Mouse (Mus musculus) heart, embryonic 15.5 days (tissue): Measurements from ENCODE around the gene Kat2a. TPM values are rescaled to one million over a fixed set of nuclear protein-coding genes. Genes with fewer than 3 reads are reported as not detected.

ENCODE experiments used
- ATAC-seq: fragments of 200-750 bp; cut with Nextera tagmentation; replicated peaks from 2 replicates; pipeline ENCODE4 v1.8.0; 2017; ENCODE audit warnings: low read depth, moderate TSS enrichment; ENCODE audit not compliant: insufficient number of reproducible peaks, insufficient read depth, low FRiP score
- H3K27ac ChIP-seq: fragments of 300-500 bp; sonication (generic); 2 replicates; pipeline ENCODE4 v1.5.1; 2015; ENCODE audit warnings: mild to moderate bottlenecking, inconsistent platforms
- H3K27me3 ChIP-seq: fragments of 300-500 bp; sonication (generic); 2 replicates; pipeline ENCODE4 v1.6.1; 2015; ENCODE audit warnings: inconsistent platforms
- H3K36me3 ChIP-seq: fragments of 300-500 bp; sonication (generic); 2 replicates; pipeline ENCODE4 v1.6.1; 2015; ENCODE audit warnings: mild to moderate bottlenecking, inconsistent platforms
- H3K4me1 ChIP-seq: fragments of 300-500 bp; sonication (generic); replicated peaks from 2 replicates; pipeline ENCODE4 v1.6.1; 2015; ENCODE audit warnings: inconsistent platforms
- H3K4me2 ChIP-seq: fragments of 300-500 bp; sonication (generic); 2 replicates; pipeline ENCODE4 v1.6.1; 2015; ENCODE audit warnings: inconsistent platforms, mild to moderate bottlenecking, moderate library complexity
- H3K4me3 ChIP-seq: fragments of 300-500 bp; sonication (generic); 2 replicates; pipeline ENCODE4 v1.5.1; 2015; ENCODE audit warnings: mild to moderate bottlenecking, inconsistent platforms
- H3K9ac ChIP-seq: fragments of 300-500 bp; sonication (generic); 2 replicates; pipeline ENCODE4 v1.6.1; 2015; ENCODE audit warnings: mild to moderate bottlenecking, inconsistent platforms
- H3K9me3 ChIP-seq: fragments of 300-500 bp; sonication (generic); replicated peaks from 2 replicates; pipeline ENCODE4 v1.6.1; 2016; ENCODE audit warnings: inconsistent platforms
- WGBS: fragments of 180-500 bp; shearing (Covaris S2); methylation state at CpG from one replicate; pipeline ENCODE4 v1.1.7; 2015; ENCODE audit warnings: mixed read lengths; 5-methylcytosine and 5-hydroxymethylcytosine counted together
- polyA plus RNA-seq: library from polyadenylated mRNA; unstranded; fragments of >200 nt; fragmentation: Nextera tagmentation; extraction: Ambion mirVana; gene quantifications from 2 replicates; pipeline ENCODE4 v1.2.1, GENCODE M21; 2015

Kat2a gene
- polyA plus RNA-seq, 1 experiment from 2014 or later: 26.5 TPM

GRCm38 (mm10) chr11:100709201-100709810 lies 3.0 kb downstream of the Kat2a start:
- Histone ChIP-seq H3K4me3 (no peak overlapping the region), H3K27me3 (no peaks in the 10 kb centered on the region), H3K9me3 (no peaks in the 10 kb centered on the region), H3K4me2 (no peak overlapping the region), H3K36me3 (peaks cover 60% of the 10 kb centered on the region), H3K4me1 (peaks cover 31% of the 10 kb centered on the region), H3K27ac (no peak overlapping the region), H3K9ac (no peak overlapping the region)
- 90% methylated on average over 9 of the region's 9 CpGs for WGBS
- ATAC-seq: no peak

GRCm38 (mm10) chr11:100705095-100705747 lies 7.0 kb downstream of the Kat2a start:
- H3K27ac ChIP-seq: no peak overlapping the region
- H3K27me3 ChIP-seq: no peaks in the 10 kb centered on the region; the same call in 1 of the 2 replicates
- ATAC-seq: no peak
- no peak overlapping the region for H3K4me2 ChIP-seq
- no peak overlapping the region for H3K9ac ChIP-seq
- H3K4me3 ChIP-seq: no peak overlapping the region
- H3K4me1 ChIP-seq: peaks cover 21% of the 10 kb centered on the region
- 90% methylated on average over 23 of the region's 23 CpGs for WGBS
- H3K36me3 ChIP-seq: peaks cover 53% of the 10 kb centered on the region
- no peaks in the 10 kb centered on the region for H3K9me3 ChIP-seq

GRCm38 (mm10) chr11:100703851-100704531 lies 8.3 kb downstream of the Kat2a start, which contains the start of gene Dhx58:
Gene Dhx58 (minus strand): TSS chr11:100704271.
- Histone ChIP-seq H3K36me3 (peaks cover 41% of the 10 kb centered on the region), H3K4me2 (peak within 1 kb of the TSS; percentile 44), H3K9me3 (no peaks in the 10 kb centered on the region), H3K9ac (no peak within 1 kb of the TSS), H3K4me3 (no peak within 1 kb of the TSS), H3K4me1 (peaks cover 21% of the 10 kb centered on the region), H3K27ac (no peak within 1 kb of the TSS), H3K27me3 (no peaks in the 10 kb centered on the region; the same call in 1 of the 2 replicates)
- no peak for ATAC-seq
- WGBS: 65% methylated on average over 7 of the region's 7 CpGs

- no peak overlapping the region for H3K27ac ChIP-seq
- H3K27me3 ChIP-seq: no peaks in the 10 kb centered on the region; the same call in 1 of the 2 replicates
- peaks cover 35% of the 10 kb centered on the region for H3K36me3 ChIP-seq
- no peaks in the 10 kb centered on the region for H3K9me3 ChIP-seq
- H3K9ac ChIP-seq: no peak overlapping the region
- H3K4me1 ChIP-seq: peaks cover 21% of the 10 kb centered on the region
- peak overlapping the region; percentile 44 for H3K4me2 ChIP-seq
- no peak for ATAC-seq
- no peak overlapping the region for H3K4me3 ChIP-seq
- 62% methylated on average over 11 of the region's 11 CpGs for WGBS
These were observed 8.9 kb downstream of the Kat2a start for GRCm38 (mm10) chr11:100703366-100703765.

- H3K9ac ChIP-seq: no peak overlapping the region
These were observed 9.4 kb downstream of the Kat2a start for GRCm38 (mm10) chr11:100702906-100703305.

GRCm38 (mm10) chr11:100702081-100702851 lies 10.0 kb downstream of the Kat2a start:
- H3K27me3 ChIP-seq: no peaks in the 10 kb centered on the region; the same call in 1 of the 2 replicates
- peaks cover 21% of the 10 kb centered on the region for H3K4me1 ChIP-seq
- no peaks in the 10 kb centered on the region for H3K9me3 ChIP-seq
- H3K4me2 ChIP-seq: peak overlapping the region; percentile 44
- WGBS: 35% methylated on average over 19 of the region's 19 CpGs
- no peak overlapping the region for H3K27ac ChIP-seq
- no peak for ATAC-seq
- peaks cover 24% of the 10 kb centered on the region for H3K36me3 ChIP-seq
- H3K4me3 ChIP-seq: peak overlapping the region; percentile 24
- H3K9ac ChIP-seq: no peak overlapping the region

More at GRCm38 (mm10) chr11:100702906-100703305, 9.4 kb downstream of the Kat2a start:
- Histone ChIP-seq H3K27me3 (no peaks in the 10 kb centered on the region; the same call in 1 of the 2 replicates), H3K9me3 (no peaks in the 10 kb centered on the region), H3K36me3 (peaks cover 31% of the 10 kb centered on the region), H3K4me2 (peak overlapping the region; percentile 44), H3K27ac (no peak overlapping the region), H3K4me3 (peak overlapping the region; percentile 24), H3K4me1 (peaks cover 21% of the 10 kb centered on the region)
- no peak for ATAC-seq
- WGBS: 43% methylated on average over 7 of the region's 7 CpGs

GRCm38 (mm10) chr11:100701301-100701700 lies 11.0 kb downstream of the Kat2a start:
- H3K36me3 ChIP-seq: peaks cover 15% of the 10 kb centered on the region
- no peaks in the 10 kb centered on the region; the same call in 1 of the 2 replicates for H3K27me3 ChIP-seq
- no peak for ATAC-seq
- H3K9ac ChIP-seq: no peak overlapping the region
- H3K9me3 ChIP-seq: no peaks in the 10 kb centered on the region
- 6% methylated on average over 14 of the region's 14 CpGs for WGBS
- peaks cover 21% of the 10 kb centered on the region for H3K4me1 ChIP-seq
- peak overlapping the region; percentile 12 for H3K4me3 ChIP-seq
- H3K27ac ChIP-seq: no peak overlapping the region
- peak overlapping the region; percentile 39 for H3K4me2 ChIP-seq

DNA sequence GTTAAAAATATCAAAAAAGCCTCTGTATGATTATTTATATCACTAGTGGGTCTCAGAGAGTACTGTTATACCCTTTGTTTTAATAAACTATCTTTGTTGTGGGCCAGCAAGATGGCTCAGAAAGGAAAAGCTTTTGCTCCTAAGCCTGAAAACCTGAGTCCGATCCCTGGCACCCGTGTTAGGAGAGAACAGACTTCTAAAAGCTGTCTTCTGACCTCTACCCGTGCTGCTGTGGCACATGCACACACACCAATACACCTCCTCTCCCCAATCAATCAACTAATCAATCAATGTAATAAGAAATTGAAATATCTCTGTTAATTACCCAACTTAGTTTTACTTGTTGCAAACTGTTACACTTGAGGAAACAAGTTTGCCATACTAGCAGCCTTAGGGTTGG lies 11.6 kb downstream of the Kat2a start:
- Histone ChIP-seq H3K4me1 (peaks cover 21% of the 10 kb centered on the region), H3K4me2 (no peak overlapping the region), H3K4me3 (no peak overlapping the region), H3K9ac (no peak overlapping the region), H3K27me3 (no peaks in the 10 kb centered on the region; the same call in 1 of the 2 replicates), H3K9me3 (no peaks in the 10 kb centered on the region), H3K27ac (no peak overlapping the region), H3K36me3 (peaks cover 9% of the 10 kb centered on the region; the same call in 1 of the 2 replicates)
- 79% methylated on average over 3 of the region's 3 CpGs for WGBS
- ATAC-seq: no peak

- Histone ChIP-seq H3K4me1 (peaks cover 14% of the 10 kb centered on the region), H3K9me3 (no peaks in the 10 kb centered on the region), H3K27ac (no peak overlapping the region), H3K4me3 (no peak overlapping the region), H3K27me3 (peaks cover 9% of the 10 kb centered on the region), H3K4me2 (no peak overlapping the region), H3K9ac (no peak overlapping the region), H3K36me3 (no peaks in the 10 kb centered on the region)
- no peak for ATAC-seq
- 61% methylated on average over 7 of the region's 7 CpGs for WGBS
These were observed 14.3 kb downstream of the Kat2a start for GRCm38 (mm10) chr11:100697921-100698320.

DNA sequence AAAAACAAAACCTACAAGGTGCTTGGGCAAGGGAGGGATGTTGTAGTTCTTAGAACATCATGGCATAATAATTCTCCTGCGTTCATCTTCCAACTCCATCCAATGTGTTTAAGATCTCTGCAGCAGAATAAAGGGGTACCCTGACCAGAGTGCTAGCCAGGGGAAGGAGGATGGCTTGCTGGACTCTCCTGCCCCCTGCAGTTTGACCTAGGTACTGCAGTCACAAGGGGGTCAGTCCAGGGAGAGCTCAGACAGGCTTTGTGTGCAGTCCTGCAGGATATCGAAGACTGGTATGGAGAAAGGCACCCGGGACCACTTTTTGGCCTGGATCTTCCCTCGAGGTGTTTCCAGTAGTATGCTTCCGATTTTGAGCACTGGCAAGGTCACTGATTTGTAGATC lies 17.3 kb downstream of the Kat2a start:
- no peak overlapping the region for H3K9ac ChIP-seq
- no peaks in the 10 kb centered on the region for H3K36me3 ChIP-seq
- no peak; the same call in 1 of the 2 replicates for ATAC-seq
- H3K4me3 ChIP-seq: no peak overlapping the region
- no peaks in the 10 kb centered on the region for H3K9me3 ChIP-seq
- peaks cover 30% of the 10 kb centered on the region for H3K27me3 ChIP-seq
- peaks cover 10% of the 10 kb centered on the region for H3K4me1 ChIP-seq
- no peak overlapping the region for H3K4me2 ChIP-seq
- no peak overlapping the region for H3K27ac ChIP-seq
- WGBS: 34% methylated on average over 5 of the region's 5 CpGs

GRCm38 (mm10) chr11:100693154-100693553 lies 19.1 kb downstream of the Kat2a start:
- Histone ChIP-seq H3K4me1 (peaks cover 10% of the 10 kb centered on the region), H3K27ac (no peak overlapping the region), H3K27me3 (peaks cover 30% of the 10 kb centered on the region), H3K4me2 (no peak overlapping the region), H3K36me3 (no peaks in the 10 kb centered on the region), H3K9ac (no peak overlapping the region), H3K4me3 (no peak overlapping the region), H3K9me3 (no peaks in the 10 kb centered on the region)
- no peak for ATAC-seq
- WGBS: 28% methylated on average over 5 of the region's 5 CpGs
